Mouse (Mus musculus): ENCODE measurements around the gene Arhgef38.

DNA sequence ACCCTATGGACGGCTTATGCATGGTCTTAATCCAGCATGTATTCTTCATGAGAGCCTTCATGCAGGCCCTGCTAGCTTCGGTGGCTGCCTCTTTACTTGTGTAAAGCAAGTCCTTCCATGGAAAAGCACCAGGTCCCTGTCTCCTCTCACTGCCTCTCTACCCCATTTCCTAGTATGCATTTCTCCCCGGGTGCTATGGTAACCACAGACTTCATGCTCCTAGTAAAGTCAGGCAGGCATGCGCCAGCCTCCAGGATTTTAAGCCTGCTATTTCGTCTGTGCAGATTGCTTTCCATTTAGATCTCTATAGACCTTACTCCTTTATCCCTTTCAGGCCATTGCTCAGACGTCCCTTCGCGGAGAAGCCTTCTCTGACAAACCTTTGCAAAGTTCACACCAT is 80.1 kb downstream of the Arhgef38 start:
- TF ChIP-seq CTCF (IDR thresholded peaks at IDR 0.05; ENCODE audit: control insufficient read depth, insufficient read depth, insufficient read length) (no peak), MAX (IDR thresholded peaks at IDR 0.05) (no peak), USF1 (IDR thresholded peaks at IDR 0.05; ENCODE audit: low read depth) (no peak), MYOD1 (IDR thresholded peaks at IDR 0.05; ENCODE audit: control insufficient read depth, insufficient read length, low read depth) (no peak), FOSL1 (IDR thresholded peaks at IDR 0.05; ENCODE audit: insufficient read depth, low read length, poor library complexity, severe bottlenecking) (no peak)

Measured in C2C12 (cell line).